Mouse (Mus musculus) liver, adult (tissue): ENCODE results near the gene Napsa.

Experiments used
- GATA4 ChIP-seq: IDR thresholded peaks from 2 replicates; pipeline ENCODE4 v1.6.1; 2014; ENCODE audit warnings: mild to moderate bottlenecking, low read length; ENCODE audit not compliant: insufficient replicate concordance

The Napsa gene

DNA sequence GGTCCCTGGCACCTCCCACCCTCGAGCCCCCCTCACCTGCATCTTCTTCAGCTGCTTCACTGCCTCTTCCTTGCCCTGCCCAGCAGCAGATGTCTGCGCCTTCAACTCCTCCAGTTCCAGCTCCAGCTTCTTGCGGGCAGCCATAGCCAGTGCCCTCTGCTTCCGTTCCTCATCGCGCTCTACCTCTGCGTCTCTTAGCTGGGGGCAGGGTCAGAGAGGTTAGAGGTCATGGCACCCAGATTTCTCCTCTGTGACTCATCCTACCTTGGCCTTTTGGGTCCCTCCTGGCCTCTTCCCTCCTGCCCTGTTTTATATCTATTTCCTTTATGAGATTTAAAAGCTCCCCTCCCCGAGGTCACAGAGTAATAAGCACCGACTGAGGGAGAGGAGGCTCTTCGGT, 43.1 kb downstream of the Napsa start:
- TF ChIP-seq GATA4, result no peak

DNA sequence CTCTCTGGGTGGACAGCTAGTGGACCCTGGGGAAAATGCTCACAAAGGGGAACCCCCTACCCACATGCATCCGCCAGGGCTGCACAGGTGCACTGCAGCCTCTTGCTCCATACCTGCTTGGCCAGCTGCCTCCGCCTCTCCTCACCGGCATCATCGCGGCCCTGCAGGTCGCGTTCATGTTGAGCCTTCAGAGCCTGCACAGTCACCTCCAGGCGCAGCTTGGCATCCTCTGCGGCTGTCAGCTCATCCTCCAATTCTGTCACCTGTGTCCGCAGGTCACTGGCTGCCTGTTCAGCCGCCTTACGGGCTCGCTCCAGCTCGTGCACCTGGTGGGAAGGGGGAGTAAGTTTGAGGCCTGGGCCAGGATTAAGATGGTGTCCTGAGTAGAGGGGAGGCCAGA, 43.8 kb downstream of the Napsa start:
- no peak for TF ChIP-seq GATA4

DNA sequence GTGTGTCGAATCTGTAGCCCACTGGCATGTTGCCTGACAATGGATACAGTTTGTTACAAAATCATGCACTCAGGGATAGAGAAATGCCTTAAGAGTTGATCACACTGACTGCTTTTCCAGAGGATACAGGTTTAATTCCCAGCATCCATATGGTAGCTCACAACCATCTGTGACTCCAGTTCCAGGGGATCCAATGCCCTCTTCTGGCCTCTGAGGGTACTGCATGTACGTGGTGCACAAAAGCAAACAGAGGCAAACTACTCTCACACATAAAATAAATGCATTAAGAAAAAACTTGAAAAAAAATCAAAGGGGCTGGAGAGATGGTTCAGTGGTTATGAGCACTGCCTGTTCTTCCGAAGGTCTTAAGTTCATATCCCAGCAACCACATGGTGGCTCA, 44.9 kb downstream of the Napsa start:
- TF ChIP-seq GATA4, result no peak

DNA sequence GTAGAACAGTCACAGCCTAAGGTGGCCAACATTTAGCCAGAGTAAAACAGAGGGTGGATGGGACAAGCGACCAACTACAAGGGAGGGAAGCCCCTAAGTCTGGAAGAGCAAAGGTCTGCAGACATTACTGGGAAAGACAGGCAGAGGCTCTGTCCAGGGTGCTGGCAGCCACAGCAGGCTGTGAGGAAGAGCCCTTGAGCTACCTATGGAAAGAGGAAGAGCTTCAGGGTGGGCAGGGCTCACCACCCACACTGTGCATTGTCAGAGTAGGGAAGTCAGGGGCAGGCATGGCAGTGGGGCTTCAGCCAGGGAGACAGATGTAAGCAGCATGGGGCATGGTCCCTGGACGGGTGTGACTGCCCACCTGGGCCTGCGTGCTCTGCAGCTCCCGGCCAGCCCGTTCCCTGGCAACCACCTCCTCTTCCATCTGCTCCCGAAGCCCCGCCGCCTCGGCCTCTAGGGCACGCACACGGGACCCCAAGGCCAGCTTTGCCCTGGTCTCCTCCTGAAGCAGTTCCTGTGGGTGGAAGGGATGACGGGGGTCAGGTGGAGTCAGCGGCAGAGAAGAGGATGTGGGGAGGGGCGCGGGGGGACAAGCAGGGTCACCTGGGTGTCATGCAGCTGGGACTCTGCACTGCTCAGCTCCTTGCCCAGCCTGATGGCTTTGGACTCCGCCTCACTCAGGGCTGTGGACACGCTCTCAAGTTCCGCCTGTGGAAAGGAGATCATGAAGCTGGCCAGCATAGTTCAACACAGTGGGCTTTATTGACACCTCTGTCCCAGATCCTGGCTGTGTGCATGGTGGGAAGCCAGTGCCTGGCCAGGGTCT, 51.7 kb downstream of the Napsa start:
- no peak for TF ChIP-seq GATA4

DNA sequence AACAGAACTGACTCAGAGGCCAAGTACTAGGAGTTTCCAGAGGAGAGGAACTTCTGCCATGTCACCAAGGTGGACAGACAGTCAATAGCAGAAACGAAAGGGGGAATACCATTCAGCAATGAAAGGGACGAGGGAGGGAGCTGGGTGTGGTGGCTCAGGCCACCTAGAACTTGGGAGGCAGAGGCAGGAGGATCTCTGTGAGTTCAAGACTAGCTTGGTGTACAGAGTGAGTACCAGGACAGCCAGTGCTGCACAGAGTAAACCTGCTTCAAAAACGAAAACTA, 52.3 kb downstream of the Napsa start:
- TF ChIP-seq GATA4, result no peak

DNA sequence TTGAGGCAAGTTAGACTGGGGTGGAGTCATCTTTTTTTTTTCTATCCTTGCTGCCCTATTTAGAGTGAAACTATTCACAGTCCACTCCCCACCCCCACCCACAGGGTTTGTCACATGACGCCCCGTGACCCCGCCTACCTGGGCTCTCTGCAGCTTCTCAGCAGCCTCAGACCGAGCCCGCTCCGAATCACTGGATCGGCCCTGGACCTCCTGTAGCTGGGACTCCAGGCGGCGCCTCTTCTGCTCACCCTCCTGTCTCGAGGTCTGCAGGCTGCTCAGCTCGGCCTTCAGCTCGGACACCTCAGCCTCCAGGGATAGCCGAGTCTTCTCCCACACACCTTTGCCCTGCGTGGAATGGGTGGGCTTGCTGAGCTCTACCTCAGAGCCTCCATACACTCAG, 52.6 kb downstream of the Napsa start:
- TF ChIP-seq GATA4, result no peak

DNA sequence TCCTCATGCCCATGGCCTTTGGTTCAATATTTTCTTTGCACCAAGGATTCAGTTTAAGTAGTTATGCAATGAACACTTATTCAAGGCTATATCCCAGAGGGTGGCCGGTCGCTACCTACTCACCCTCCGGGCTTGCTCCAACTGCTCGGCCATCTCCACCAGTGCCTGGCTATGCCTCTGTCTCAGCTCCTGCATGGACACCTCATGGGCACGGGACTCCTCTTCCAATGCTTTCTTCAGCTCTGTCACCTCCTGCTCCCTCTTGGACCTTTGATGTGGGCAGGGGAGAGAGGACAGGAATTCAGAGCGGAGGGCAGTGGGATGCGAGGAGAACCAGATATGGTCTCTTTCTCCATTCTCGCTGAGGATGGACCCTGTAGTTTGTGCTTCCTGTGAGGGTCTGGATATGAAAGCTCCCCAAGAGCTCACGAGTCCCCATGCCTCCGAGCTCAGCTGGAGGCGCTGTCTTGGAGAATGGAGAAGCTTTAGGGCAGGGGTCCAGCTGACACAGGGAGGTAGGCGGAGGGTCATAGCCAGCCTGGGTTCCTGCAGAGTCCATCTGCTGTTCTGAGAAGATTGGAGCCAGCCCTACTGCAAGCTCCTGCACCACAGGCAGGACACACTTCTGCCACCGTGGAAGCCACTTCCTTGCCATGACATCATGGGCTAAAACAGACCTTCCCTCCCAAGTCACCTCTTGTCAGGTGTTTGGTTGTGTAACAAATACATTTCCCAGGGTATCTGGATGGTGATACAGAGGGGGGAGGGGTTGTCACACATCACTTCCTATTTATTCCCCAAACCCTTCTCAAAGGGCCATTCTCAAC, 53.3 kb downstream of the Napsa start:
- no peak for TF ChIP-seq GATA4

DNA sequence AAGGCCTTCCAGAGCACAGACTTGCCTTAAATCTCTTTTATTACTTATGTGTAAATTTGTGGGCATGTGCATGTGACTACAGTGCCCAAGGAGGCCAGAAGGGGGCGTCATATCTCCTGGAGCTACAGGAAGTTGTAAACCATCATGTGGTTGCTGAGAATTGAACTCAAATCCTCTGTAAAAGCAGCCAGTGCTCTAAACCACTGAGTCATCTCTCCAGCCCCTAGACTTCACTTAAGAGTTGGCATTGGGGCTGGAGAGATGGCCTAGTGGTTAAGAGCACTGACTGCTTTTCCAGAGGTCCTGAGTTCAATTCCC, 53.8 kb downstream of the Napsa start:
- no peak for TF ChIP-seq GATA4

DNA sequence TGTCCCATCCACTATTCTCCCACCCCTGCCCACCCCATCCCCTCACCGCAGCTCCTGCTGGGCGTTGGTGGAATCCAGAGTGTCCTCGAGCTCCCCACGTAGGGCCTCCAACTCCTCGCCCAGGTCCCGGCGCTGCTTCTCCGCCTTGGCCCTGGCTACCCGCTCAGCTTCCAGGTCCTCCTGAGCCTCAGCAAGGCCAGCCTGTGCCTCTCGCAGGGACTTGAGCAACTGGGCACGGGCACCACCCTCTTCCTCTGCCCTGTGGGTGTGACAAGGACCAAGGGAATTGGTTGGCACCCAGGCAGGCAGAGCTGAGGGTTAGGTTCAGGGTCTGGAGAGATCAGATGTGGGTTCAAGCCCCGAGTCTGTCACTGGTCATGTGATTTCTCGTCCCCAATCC, 54.8 kb downstream of the Napsa start:
- TF ChIP-seq GATA4, result no peak

DNA sequence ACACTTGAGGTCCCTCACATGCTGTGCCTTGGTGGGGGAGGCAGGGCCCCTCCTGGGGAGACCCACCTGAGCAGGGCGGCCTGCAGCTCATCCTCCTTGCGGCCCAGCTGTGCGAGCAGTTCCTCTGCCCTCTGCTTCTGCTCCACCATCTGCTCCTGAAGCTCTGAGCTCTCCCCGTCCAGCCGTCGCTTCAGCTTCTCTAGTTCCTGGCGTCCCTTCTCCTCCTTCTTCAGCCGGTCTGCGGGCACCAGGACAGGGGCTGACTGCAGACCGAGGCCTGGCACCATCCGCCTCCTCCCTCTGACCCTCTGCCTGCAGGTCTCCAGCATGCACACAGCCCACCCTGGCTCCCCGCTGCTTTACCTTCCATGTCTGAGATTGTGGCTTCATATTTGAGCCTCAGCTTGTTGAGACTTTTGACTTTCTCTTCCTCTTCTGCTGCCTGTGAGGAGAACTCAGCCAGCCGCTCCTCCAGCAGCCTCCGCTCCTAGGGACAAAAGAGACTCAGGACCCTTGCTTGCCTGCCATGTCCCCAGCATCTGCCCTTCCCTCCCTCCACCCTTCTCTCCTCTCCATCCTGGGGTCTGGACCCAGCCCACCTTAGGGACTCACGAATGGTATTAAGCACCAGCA, 56.3 kb downstream of the Napsa start:
- TF ChIP-seq GATA4, result no peak

DNA sequence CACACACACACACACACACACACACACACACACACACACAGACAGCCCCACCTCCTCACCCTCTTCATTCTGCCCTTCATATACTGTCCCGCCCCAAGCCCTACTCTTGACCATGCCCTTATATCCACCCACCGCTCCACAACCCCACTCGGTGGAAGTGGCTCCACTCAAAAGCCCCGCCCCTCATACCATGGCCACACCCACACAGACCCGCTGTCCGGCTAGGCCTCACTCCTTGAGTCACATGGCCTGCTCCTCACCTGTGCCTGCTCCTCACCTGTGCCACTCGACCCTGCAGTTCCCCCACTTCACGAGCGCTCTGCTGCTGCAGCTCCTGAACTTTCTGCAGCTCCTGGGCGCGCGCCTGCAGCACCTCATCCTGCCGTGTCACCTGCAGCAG, 58.3 kb downstream of the Napsa start:
- TF ChIP-seq GATA4, result no peak

DNA sequence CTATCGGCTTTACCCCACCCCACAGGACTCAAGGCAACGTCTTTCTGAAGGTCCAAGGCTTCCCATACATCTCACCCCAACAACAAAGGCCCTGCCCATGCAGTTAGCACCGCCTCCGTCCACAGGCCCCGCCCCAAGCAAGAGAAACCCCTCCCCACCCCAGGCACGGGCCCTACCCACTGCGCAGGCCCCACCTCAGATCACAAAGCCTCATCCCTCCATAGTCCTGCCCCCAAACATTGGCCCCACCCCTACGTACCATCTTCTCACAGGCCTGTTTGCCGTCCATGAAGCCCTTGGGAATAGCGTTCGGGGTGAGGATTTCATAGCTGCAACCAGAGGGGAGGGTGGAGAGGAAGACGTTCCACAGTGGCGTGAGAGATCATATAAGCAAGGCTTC, 60.5 kb downstream of the Napsa start:
- TF ChIP-seq GATA4, result no peak

DNA sequence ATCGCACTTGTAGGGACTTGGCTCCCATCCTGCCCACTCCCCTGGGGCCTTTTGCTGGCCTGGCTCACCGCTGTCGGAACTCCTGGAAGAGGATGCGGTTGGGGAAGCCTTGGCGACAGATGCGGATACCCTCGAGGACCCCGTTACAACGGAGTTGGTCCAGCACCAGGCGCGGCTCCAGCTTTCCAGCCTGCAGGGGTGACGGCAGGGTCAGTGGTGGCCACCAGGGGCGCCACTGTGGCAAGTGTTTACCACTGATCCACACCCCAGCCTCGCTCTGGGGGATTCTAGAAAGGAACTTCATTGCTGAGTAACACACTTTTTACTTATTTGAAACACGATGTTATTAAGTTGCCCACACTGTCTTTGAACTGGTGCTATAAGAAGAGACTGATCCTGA, 61.2 kb downstream of the Napsa start:
- no peak for TF ChIP-seq GATA4
